Mouse (Mus musculus) midbrain, embryonic 11.5 days (tissue): ENCODE data around the gene Akr1b3. TPM values are rescaled to one million over a fixed set of nuclear protein-coding genes. Genes with fewer than 3 reads are reported as not detected.
"Not testable (repeated sequence)": the region's sequence is repeated elsewhere in the genome, so short reads cannot be mapped to it uniquely, and the experiment has no call there.

Experiments used
- ATAC-seq: fragments of 200-750 bp; cut with Nextera tagmentation; 2 replicates; pipeline ENCODE4 v1.8.0; 2017; ENCODE audit warnings: moderate TSS enrichment, moderate library complexity; ENCODE audit not compliant: low FRiP score
- DNase-seq: peaks from one replicate; pipeline ENCODE4 v3.0.0; 2015; ENCODE audit warnings: low spot score; ENCODE audit errors: missing footprints
- H3K27ac ChIP-seq: fragments of 300-500 bp; sonication (generic); 2 replicates; pipeline ENCODE4 v1.5.1; 2014; ENCODE audit warnings: low read depth, low read length
- H3K27me3 ChIP-seq: fragments of 300-500 bp; sonication (generic); 2 replicates; pipeline ENCODE4 v1.6.1; 2014; ENCODE audit warnings: mild to moderate bottlenecking, low read length, moderate library complexity, mixed read lengths; ENCODE audit not compliant: control insufficient read depth, insufficient read depth
- H3K36me3 ChIP-seq: fragments of 300-500 bp; sonication (generic); 2 replicates; pipeline ENCODE4 v1.6.1; 2014; ENCODE audit warnings: mild to moderate bottlenecking, low read length, moderate library complexity, mixed read lengths; ENCODE audit not compliant: control insufficient read depth, insufficient read depth
- H3K4me1 ChIP-seq: fragments of 300-500 bp; sonication (generic); 2 replicates; pipeline ENCODE4 v1.6.1; 2014; ENCODE audit warnings: low read length; ENCODE audit not compliant: control insufficient read depth, insufficient read depth
- H3K4me2 ChIP-seq: fragments of 300-500 bp; sonication (generic); 2 replicates; pipeline ENCODE4 v1.6.1; 2014; ENCODE audit warnings: mild to moderate bottlenecking, moderate library complexity
- H3K4me3 ChIP-seq: fragments of 300-500 bp; sonication (generic); 2 replicates; pipeline ENCODE4 v1.5.1; 2014; ENCODE audit warnings: low read depth, low read length
- H3K9ac ChIP-seq: fragments of 300-500 bp; sonication (generic); 2 replicates; pipeline ENCODE4 v1.6.1; 2014; ENCODE audit warnings: low read length
- H3K9me3 ChIP-seq: fragments of 300-500 bp; sonication (generic); 2 replicates; pipeline ENCODE4 v1.6.1; 2016; ENCODE audit warnings: low read length; ENCODE audit not compliant: control insufficient read depth
- WGBS: fragments of 180-500 bp; shearing (Covaris S2); extraction: QIAGEN DNeasy Blood & Tissue Kit; methylation state at CpG from one replicate; pipeline ENCODE4 v1.1.7; 2014; 5-methylcytosine and 5-hydroxymethylcytosine counted together
- polyA plus RNA-seq: library from polyadenylated mRNA; unstranded; fragments of >200 nt; fragmentation: Nextera tagmentation; extraction: Ambion mirVana; gene quantifications from 2 replicates; pipeline ENCODE4 v1.2.1, GENCODE M21; 2014

The Akr1b3 gene
- polyA plus RNA-seq, 1 experiment from 2014 or later = 221 TPM

DNA sequence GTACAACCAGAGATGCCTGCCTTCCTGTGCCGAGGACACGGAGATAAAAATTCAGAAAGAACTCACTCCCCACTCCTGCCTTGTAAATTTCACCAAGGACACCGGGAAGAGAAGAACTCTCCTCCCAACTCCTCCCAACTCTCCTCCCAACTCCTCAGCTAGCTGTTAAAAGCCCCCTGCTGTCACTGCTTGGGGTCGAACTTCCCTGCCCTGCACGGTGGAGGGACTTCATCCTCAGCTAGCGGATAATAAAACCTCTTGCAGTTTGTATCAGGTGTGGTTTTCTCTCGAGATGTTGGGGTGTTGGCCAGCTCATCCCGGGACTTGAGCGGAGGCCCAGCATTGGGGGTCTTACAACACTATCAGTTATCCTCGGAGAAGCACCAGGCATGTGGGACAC lies 34.2 kb upstream of the Akr1b3 start:
- not testable (repeated sequence) for ATAC-seq, H3K27me3 ChIP-seq, H3K9me3 ChIP-seq, H3K4me1 ChIP-seq, H3K9ac ChIP-seq, H3K27ac ChIP-seq, H3K4me3 ChIP-seq, H3K36me3 ChIP-seq, DNase-seq, H3K4me2 ChIP-seq
- WGBS = 51% methylated on average over 10 of the region's 10 CpGs

DNA sequence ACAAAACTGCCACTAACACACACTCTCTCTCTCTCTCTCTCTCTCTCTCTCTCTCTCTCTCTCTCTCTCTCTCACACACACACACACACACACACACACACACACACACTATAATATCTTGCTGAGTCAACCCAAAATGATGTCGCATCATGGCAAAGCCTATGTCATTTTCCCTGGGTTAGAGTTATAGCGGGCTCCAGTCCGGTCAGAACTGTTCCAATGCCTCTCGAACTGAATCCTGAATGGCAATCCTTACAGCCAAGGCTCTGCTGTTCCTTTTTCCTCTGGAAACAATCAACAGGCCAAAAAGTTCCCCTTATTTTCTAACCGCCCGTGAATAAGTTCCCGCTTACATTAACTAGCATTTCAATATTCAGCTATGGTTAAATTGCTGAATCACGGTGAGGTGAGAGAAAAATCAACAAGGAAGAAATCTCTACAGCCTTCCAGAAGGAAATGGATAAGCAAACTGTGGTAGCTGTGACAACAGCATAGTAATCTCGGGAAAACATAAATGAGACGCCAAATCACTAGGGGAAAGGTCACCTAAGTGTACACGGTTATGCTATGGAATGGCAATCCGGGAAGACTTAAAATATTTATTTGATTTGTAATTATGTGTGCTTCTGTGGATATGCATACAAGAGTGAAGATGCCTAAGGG lies 32.9 kb upstream of the Akr1b3 start:
- H3K4me2 ChIP-seq = no peak overlapping the region
- H3K27ac ChIP-seq = no peak overlapping the region
- 90% methylated on average over 12 of the region's 12 CpGs for WGBS
- H3K27me3 ChIP-seq = no peaks in the 10 kb centered on the region
- H3K36me3 ChIP-seq = no peaks in the 10 kb centered on the region
- H3K4me3 ChIP-seq = no peak overlapping the region
- no peak overlapping the region for H3K9ac ChIP-seq
- peaks cover 8% of the 10 kb centered on the region; the same call in 1 of the 2 replicates for H3K4me1 ChIP-seq
- ATAC-seq (no peak), DNase-seq (no peak)
- H3K9me3 ChIP-seq = no peaks in the 10 kb centered on the region

DNA sequence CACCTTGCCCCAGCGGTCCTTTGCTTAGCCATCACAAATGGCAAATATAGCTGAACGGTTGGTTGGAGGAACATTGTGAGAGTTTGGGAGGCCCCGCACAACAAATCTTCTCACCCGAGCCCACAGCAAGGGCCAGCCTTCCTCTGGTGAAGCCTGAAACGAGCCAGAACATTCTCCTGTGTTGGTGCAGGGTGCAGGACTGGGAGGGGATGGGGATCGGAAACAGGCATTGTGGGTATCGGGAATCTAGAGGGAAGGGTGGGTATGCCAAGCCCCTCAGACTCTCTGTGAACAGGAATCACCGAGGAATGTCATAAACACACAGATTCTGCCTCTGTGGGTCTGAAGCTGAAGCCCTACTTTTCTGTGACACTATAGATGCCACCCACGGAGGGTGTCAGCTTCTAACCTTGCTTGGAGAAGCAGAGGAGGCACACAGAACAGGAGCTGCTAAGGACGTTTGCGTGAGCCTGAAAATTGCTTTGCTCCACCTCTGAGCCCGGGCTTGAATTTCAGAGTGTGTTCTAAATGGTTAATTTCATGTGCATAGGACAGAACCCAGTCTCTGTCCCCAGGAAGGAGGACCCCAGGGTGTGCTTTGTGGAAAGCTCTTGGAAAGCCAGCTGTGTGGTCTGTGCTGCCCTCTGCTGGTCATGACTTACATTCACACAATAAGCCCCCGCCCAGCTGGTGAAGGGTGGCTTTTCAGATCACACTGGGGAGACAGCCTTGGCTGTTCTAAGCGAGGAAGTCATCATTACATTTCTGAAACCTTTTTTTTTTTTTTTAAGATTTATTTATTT lies 29.0 kb upstream of the Akr1b3 start:
- Histone ChIP-seq H3K4me1 (peaks cover 3% of the 10 kb centered on the region; the same call in 1 of the 2 replicates), H3K4me2 (no peak overlapping the region), H3K27ac (no peak overlapping the region), H3K9ac (peak overlapping the region; percentile 24; the same call in 1 of the 2 replicates), H3K36me3 (no peaks in the 10 kb centered on the region), H3K27me3 (no peaks in the 10 kb centered on the region), H3K4me3 (no peak overlapping the region), H3K9me3 (no peaks in the 10 kb centered on the region)
- 46% methylated on average over 14 of the region's 14 CpGs for WGBS
- ATAC-seq = peak; percentile 83; the same call in 1 of the 2 replicates
- peak; percentile 95 for DNase-seq

DNA sequence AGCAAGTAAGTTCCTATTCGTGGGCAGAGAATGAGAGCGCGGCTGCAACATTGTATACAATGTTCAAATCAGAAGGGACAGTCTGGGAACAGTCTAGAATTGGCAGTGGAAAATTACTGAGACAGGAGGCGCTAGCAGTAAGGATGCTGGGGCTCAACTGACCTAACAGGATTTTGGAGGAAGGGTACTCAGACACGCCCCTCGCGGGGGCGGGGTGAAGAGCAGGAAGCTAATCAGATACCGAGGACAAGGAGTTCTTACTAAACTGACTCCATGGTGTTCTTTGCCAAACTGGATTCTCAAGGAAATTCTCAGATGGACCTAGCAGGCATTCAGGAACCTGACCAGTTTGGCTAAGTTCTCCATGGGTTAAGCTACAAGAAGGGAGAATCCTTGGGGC lies 27.7 kb upstream of the Akr1b3 start:
- H3K9me3 ChIP-seq = no peaks in the 10 kb centered on the region
- H3K9ac ChIP-seq = no peak overlapping the region
- DNase-seq (peak; percentile 94), ATAC-seq (peak; percentile 24; the same call in 1 of the 2 replicates)
- peaks cover 3% of the 10 kb centered on the region; the same call in 1 of the 2 replicates for H3K4me1 ChIP-seq
- no peaks in the 10 kb centered on the region for H3K36me3 ChIP-seq
- 0 out of 2 replicates have a peak overlapping the region, but pooled peaks have one; percentile 9 for H3K4me2 ChIP-seq
- no peaks in the 10 kb centered on the region for H3K27me3 ChIP-seq
- no peak overlapping the region for H3K27ac ChIP-seq
- 15% methylated on average over 9 of the region's 9 CpGs for WGBS
- H3K4me3 ChIP-seq = no peak overlapping the region

DNA sequence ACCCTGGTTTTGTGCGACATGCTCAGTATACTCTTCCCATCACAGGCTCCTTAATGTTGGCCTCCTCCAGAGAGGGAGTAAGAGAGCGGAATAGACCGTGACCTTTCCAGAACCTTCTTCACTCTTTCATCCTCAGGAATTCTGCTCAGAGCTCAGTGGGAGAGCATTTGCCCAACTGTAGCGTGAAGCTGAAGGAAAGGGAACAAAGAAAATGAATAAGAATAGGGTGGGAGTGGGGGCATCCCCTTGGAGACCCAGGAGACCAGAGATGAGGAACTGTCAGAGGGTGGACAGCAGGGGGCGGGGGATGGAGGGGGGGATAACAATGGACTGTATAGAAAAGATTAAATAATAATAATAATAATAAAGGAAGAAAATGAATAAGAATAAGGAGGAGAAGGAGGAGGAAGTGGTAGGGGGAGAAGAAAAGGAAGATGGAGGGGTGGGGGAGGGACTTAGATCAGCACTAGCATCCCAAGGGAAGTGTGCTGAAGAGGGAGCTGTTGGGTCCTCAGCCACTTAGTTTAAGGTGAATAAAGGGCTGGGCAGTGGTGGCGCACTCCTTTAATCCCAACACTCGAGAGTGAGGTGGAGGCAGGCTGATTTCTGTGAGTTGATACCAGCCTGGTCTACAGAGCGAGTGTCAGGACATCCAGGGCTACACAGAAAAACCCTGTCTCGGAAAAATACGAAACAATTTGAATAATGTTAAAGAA lies 27.0 kb upstream of the Akr1b3 start:
- Histone ChIP-seq H3K4me1 (peaks cover 3% of the 10 kb centered on the region; the same call in 1 of the 2 replicates), H3K9me3 (no peaks in the 10 kb centered on the region), H3K36me3 (no peaks in the 10 kb centered on the region), H3K4me2 (no peak overlapping the region), H3K27me3 (no peaks in the 10 kb centered on the region), H3K4me3 (no peak overlapping the region), H3K9ac (no peak overlapping the region), H3K27ac (no peak overlapping the region)
- no peak for DNase-seq
- 32% methylated on average over 10 of the region's 10 CpGs for WGBS
- ATAC-seq = peak; percentile 50; the same call in 1 of the 2 replicates

DNA sequence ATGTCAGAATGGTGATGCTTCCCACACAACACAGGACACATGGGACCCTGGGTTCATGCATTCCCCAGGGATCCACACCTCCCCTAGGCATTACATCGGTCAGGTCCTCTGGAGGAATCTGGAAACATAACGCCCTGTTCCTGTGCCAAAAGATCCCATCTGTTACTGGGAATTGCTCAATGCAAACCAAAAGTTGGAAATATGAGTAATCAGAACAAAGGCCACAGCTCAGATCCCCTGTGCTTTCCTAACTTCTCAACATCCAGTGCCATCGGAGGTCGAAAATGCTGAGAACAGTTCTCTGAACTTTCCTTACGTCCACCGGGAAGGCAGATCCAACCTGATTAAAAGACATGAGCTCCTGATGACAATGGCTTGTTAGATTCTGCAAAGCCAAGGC lies 26.1 kb upstream of the Akr1b3 start:
- Histone ChIP-seq H3K9ac (no peak overlapping the region), H3K9me3 (no peaks in the 10 kb centered on the region), H3K36me3 (no peaks in the 10 kb centered on the region), H3K27ac (no peak overlapping the region), H3K4me3 (no peak overlapping the region), H3K27me3 (no peaks in the 10 kb centered on the region), H3K4me2 (no peak overlapping the region), H3K4me1 (peaks cover 3% of the 10 kb centered on the region; the same call in 1 of the 2 replicates)
- DNase-seq (no peak), ATAC-seq (no peak)
- WGBS = 88% methylated on average over 6 of the region's 6 CpGs

DNA sequence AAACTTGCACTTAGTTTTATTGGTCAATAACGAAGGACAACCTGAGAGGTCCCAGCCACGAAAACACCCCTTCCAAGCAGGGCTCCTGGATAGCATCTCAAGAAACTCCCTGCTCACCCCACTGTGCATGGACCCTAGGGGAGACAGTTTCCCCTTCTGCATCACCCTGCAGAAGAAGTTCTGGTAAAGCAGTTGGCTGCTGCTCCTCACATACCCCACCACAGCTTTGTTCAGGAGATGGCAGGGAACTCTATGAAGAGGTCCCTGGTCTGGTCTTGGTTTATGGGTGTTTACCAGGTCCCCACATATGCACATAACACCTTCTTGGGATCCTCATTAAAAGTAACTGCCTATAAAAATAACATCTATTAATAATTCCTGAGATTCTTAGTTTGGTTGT lies 25.2 kb upstream of the Akr1b3 start:
- WGBS = 95% methylated on average over 2 of the region's 2 CpGs
- H3K9ac ChIP-seq = no peak overlapping the region
- no peaks in the 10 kb centered on the region for H3K36me3 ChIP-seq
- DNase-seq (no peak), ATAC-seq (no peak)
- no peak overlapping the region for H3K4me2 ChIP-seq
- peaks cover 3% of the 10 kb centered on the region; the same call in 1 of the 2 replicates for H3K4me1 ChIP-seq
- no peaks in the 10 kb centered on the region for H3K27me3 ChIP-seq
- no peaks in the 10 kb centered on the region for H3K9me3 ChIP-seq
- H3K27ac ChIP-seq = no peak overlapping the region
- no peak overlapping the region for H3K4me3 ChIP-seq

- Histone ChIP-seq H3K4me2 (no peak overlapping the region), H3K9ac (no peak overlapping the region), H3K36me3 (no peaks in the 10 kb centered on the region), H3K27me3 (no peaks in the 10 kb centered on the region), H3K27ac (no peak overlapping the region), H3K4me1 (peaks cover 3% of the 10 kb centered on the region; the same call in 1 of the 2 replicates), H3K4me3 (no peak overlapping the region), H3K9me3 (no peaks in the 10 kb centered on the region)
- DNase-seq (no peak), ATAC-seq (no peak)
- WGBS = 93% methylated on average over 4 of the region's 4 CpGs
Observed at GRCm38 (mm10) chr6:34341991-34342390, 24.7 kb upstream of the Akr1b3 start.
